Mouse (Mus musculus) embryonic facial prominence, embryonic 14.5 days (tissue): ENCODE measurements at regions not wholly inside any gene's neighbourhood (a gene's known extent, or its start where the extent isn't known, plus 50 kb on each side); places are given as distances from the start of the nearest gene placed in this dataset.
A peak's percentile ranks its signal among the peaks of the same experiment; 100 is the strongest.

Experiments
- ATAC-seq: fragments of 200-750 bp; cut with Nextera tagmentation; 2 replicates; pipeline ENCODE4 v1.8.0; 2017; ENCODE audit warnings: low read depth, moderate number of reproducible peaks, moderate TSS enrichment
- DNase-seq: peaks from one replicate; pipeline ENCODE4 v3.0.0-alpha.2; 2015; ENCODE audit warnings: low spot score
- H3K27ac ChIP-seq: fragments of 300-500 bp; sonication (generic); replicated peaks from 2 replicates; pipeline ENCODE4 v1.5.1; 2014; ENCODE audit warnings: low read depth, mild to moderate bottlenecking, low read length, moderate library complexity
- H3K27me3 ChIP-seq: fragments of 300-500 bp; sonication (generic); replicated peaks from 2 replicates; pipeline ENCODE4 v1.6.1; 2014; ENCODE audit warnings: low read length; ENCODE audit not compliant: control insufficient read depth, insufficient read depth
- H3K36me3 ChIP-seq: fragments of 300-500 bp; sonication (generic); 2 replicates; pipeline ENCODE4 v1.6.1; 2014; ENCODE audit warnings: low read length, mixed read lengths; ENCODE audit not compliant: control insufficient read depth, insufficient read depth
- H3K4me1 ChIP-seq: fragments of 300-500 bp; sonication (generic); 2 replicates; pipeline ENCODE4 v1.6.1; 2014; ENCODE audit warnings: antibody characterized with exemption, low read length; ENCODE audit not compliant: control insufficient read depth, insufficient read depth
- H3K4me2 ChIP-seq: fragments of 300-500 bp; sonication (generic); 2 replicates; pipeline ENCODE4 v1.6.1; 2014; ENCODE audit warnings: low read depth, mild to moderate bottlenecking, low read length, moderate library complexity, mixed read lengths
- H3K4me3 ChIP-seq: fragments of 300-500 bp; sonication (generic); 2 replicates; pipeline ENCODE4 v1.5.1; 2014; ENCODE audit warnings: low read depth, mild to moderate bottlenecking, low read length
- H3K9ac ChIP-seq: fragments of 300-500 bp; sonication (generic); 2 replicates; pipeline ENCODE4 v1.6.1; 2014; ENCODE audit warnings: low read depth, mild to moderate bottlenecking, low read length, moderate library complexity, mixed read lengths
- H3K9me3 ChIP-seq: fragments of 300-500 bp; sonication (generic); 2 replicates; pipeline ENCODE4 v1.6.1; 2016; ENCODE audit warnings: low read length; ENCODE audit not compliant: control insufficient read depth
- WGBS: fragments of 180-500 bp; shearing (Covaris S2); extraction: QIAGEN DNeasy Blood & Tissue Kit; methylation state at CpG from one replicate; pipeline ENCODE4 v1.1.7; 2014; 5-methylcytosine and 5-hydroxymethylcytosine counted together

GRCm38 (mm10) chr1:154255971-154256370 lies 55.0 kb downstream of the Zfp648 start:
- Histone ChIP-seq H3K27ac (no peak overlapping the region), H3K9ac (no peak overlapping the region), H3K4me1 (no peaks in the 10 kb centered on the region), H3K27me3 (no peaks in the 10 kb centered on the region), H3K4me3 (no peak overlapping the region), H3K36me3 (no peaks in the 10 kb centered on the region), H3K9me3 (no peaks in the 10 kb centered on the region), H3K4me2 (no peak overlapping the region)
- no peak for ATAC-seq
- 69% methylated on average over 1 of the region's 1 CpGs for WGBS
- peak; percentile 11 for DNase-seq

- ATAC-seq = no peak
- no peak for DNase-seq
- WGBS = 80% methylated on average over 15 of the region's 15 CpGs
- H3K27me3 ChIP-seq = no peaks in the 10 kb centered on the region
- no peak overlapping the region for H3K27ac ChIP-seq
- no peaks in the 10 kb centered on the region for H3K36me3 ChIP-seq
- no peak overlapping the region for H3K4me3 ChIP-seq
- H3K4me1 ChIP-seq = no peaks in the 10 kb centered on the region
- H3K4me2 ChIP-seq = no peak overlapping the region
- no peaks in the 10 kb centered on the region for H3K9me3 ChIP-seq
- no peak overlapping the region for H3K9ac ChIP-seq
These were observed 55.8 kb downstream of the Zfp648 start for GRCm38 (mm10) chr1:154256811-154257210.

GRCm38 (mm10) chr1:154258511-154258910 lies 57.5 kb downstream of the Zfp648 start:
- Histone ChIP-seq H3K4me1 (no peaks in the 10 kb centered on the region), H3K36me3 (no peaks in the 10 kb centered on the region), H3K9ac (no peak overlapping the region), H3K4me2 (no peak overlapping the region), H3K27me3 (no peaks in the 10 kb centered on the region), H3K27ac (no peak overlapping the region), H3K9me3 (no peaks in the 10 kb centered on the region), H3K4me3 (no peak overlapping the region)
- peak; percentile 22 for DNase-seq
- WGBS = 46% methylated on average over 3 of the region's 3 CpGs
- no peak for ATAC-seq

- no peak for ATAC-seq
These were observed 59.4 kb downstream of the Zfp648 start for GRCm38 (mm10) chr1:154260393-154260792.

GRCm38 (mm10) chr1:154281438-154281837 lies 80.5 kb downstream of the Zfp648 start:
- H3K9ac ChIP-seq = no peak overlapping the region
- DNase-seq (peak; percentile 49), ATAC-seq (peak; percentile 67)
- no peaks in the 10 kb centered on the region for H3K27me3 ChIP-seq
- H3K36me3 ChIP-seq = no peaks in the 10 kb centered on the region
- H3K4me3 ChIP-seq = no peak overlapping the region
- no peaks in the 10 kb centered on the region for H3K9me3 ChIP-seq
- no peak overlapping the region for H3K4me2 ChIP-seq
- H3K27ac ChIP-seq = no peak overlapping the region
- no peaks in the 10 kb centered on the region for H3K4me1 ChIP-seq
- WGBS = 23% methylated on average over 8 of the region's 8 CpGs

More at GRCm38 (mm10) chr1:154260393-154260792, 59.4 kb downstream of the Zfp648 start:
- H3K9ac ChIP-seq = no peak overlapping the region
- H3K4me2 ChIP-seq = no peak overlapping the region
- H3K9me3 ChIP-seq = no peaks in the 10 kb centered on the region
- H3K27me3 ChIP-seq = no peaks in the 10 kb centered on the region
- WGBS = 83% methylated on average over 5 of the region's 5 CpGs
- DNase-seq = no peak
- H3K36me3 ChIP-seq = no peaks in the 10 kb centered on the region
- H3K4me1 ChIP-seq = no peaks in the 10 kb centered on the region
- H3K27ac ChIP-seq = no peak overlapping the region
- no peak overlapping the region for H3K4me3 ChIP-seq

GRCm38 (mm10) chr1:154286080-154286479 lies 85.1 kb downstream of the Zfp648 start:
- DNase-seq = no peak
- Histone ChIP-seq H3K4me1 (no peaks in the 10 kb centered on the region), H3K4me3 (no peak overlapping the region), H3K9me3 (no peaks in the 10 kb centered on the region), H3K4me2 (no peak overlapping the region), H3K27ac (no peak overlapping the region), H3K9ac (no peak overlapping the region), H3K36me3 (no peaks in the 10 kb centered on the region), H3K27me3 (no peaks in the 10 kb centered on the region)
- no peak for ATAC-seq
- WGBS = 85% methylated on average over 4 of the region's 4 CpGs

GRCm38 (mm10) chr1:154292729-154293128 lies 91.7 kb downstream of the Zfp648 start:
- Histone ChIP-seq H3K4me1 (no peaks in the 10 kb centered on the region), H3K27me3 (no peaks in the 10 kb centered on the region), H3K36me3 (no peaks in the 10 kb centered on the region), H3K27ac (no peak overlapping the region), H3K4me3 (no peak overlapping the region), H3K9ac (no peak overlapping the region), H3K9me3 (no peaks in the 10 kb centered on the region), H3K4me2 (no peak overlapping the region)
- DNase-seq (no peak), ATAC-seq (no peak)
- WGBS = 59% methylated on average over 4 of the region's 4 CpGs

- ATAC-seq (no peak), DNase-seq (peak; percentile 49)
- WGBS = 84% methylated on average over 8 of the region's 8 CpGs
These were observed 95.1 kb downstream of the Zfp648 start for GRCm38 (mm10) chr1:154296080-154296479.

GRCm38 (mm10) chr1:154299866-154300265 lies 98.9 kb downstream of the Zfp648 start:
- Histone ChIP-seq H3K27ac (no peak overlapping the region), H3K9ac (no peak overlapping the region), H3K4me3 (no peak overlapping the region), H3K4me2 (no peak overlapping the region), H3K9me3 (no peaks in the 10 kb centered on the region), H3K27me3 (no peaks in the 10 kb centered on the region), H3K4me1 (peaks cover 6% of the 10 kb centered on the region; the same call in 1 of the 2 replicates), H3K36me3 (no peaks in the 10 kb centered on the region)
- WGBS = 65% methylated on average over 4 of the region's 4 CpGs
- ATAC-seq (no peak), DNase-seq (no peak)

More at GRCm38 (mm10) chr1:154296080-154296479, 95.1 kb downstream of the Zfp648 start:
- no peak overlapping the region for H3K27ac ChIP-seq
- H3K4me1 ChIP-seq = peaks cover 6% of the 10 kb centered on the region; the same call in 1 of the 2 replicates
- no peak overlapping the region for H3K9ac ChIP-seq
- no peak overlapping the region for H3K4me2 ChIP-seq
- H3K36me3 ChIP-seq = no peaks in the 10 kb centered on the region
- H3K9me3 ChIP-seq = no peaks in the 10 kb centered on the region
- H3K27me3 ChIP-seq = no peaks in the 10 kb centered on the region
- H3K4me3 ChIP-seq = no peak overlapping the region
